Comparison of ENCODE assay signal across 8 mouse cellular contexts in the genomic region with DNA sequence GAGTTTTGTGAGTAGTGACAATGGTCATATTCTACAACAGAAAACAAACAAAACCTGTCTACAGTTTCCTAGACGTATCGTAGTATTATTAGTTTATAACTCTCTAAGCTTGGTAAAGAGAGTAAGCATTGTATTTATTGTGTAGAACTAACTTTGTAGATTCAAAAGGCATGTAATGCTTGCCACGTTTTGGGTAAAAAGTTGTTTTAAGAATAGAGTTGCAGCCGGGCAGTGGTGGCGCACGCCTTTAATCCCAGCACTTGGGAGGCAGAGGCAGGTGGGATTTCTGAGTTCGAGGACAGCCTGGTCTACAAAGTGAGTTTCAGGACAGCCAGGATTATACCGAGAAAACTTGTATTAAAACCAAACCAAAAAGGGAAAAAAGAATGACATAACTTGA. TPM values are rescaled to one million over a fixed set of nuclear protein-coding genes. Genes with fewer than 3 reads are reported as not detected.
DNase-seq lines count a peak whose midpoint lies in the region; ATAC-seq lines count a peak whose summit lies in the region.

No protein-coding gene starts in this region.

- peak overlapping the region; percentile 49 for H3K4me2 ChIP-seq in kidney, embryonic 14.5 days (replicated peaks; ENCODE audit: low read depth, low read length)
- H3K4me2 ChIP-seq in hindbrain, embryonic 11.5 days (replicated peaks; ENCODE audit: low read depth, low read length): peak overlapping the region; percentile 29
- H3K4me2 ChIP-seq in midbrain, embryonic 11.5 days: peak overlapping the region; percentile 39

- peak overlapping the region; percentile 67 for H3K9ac ChIP-seq in kidney, embryonic 14.5 days (ENCODE audit: low read depth, low read length)
- peak overlapping the region; percentile 64; the same call in 1 of the 2 replicates for H3K9ac ChIP-seq in hindbrain, embryonic 11.5 days (ENCODE audit: low read depth, low read length)
- H3K9ac ChIP-seq in midbrain, embryonic 11.5 days (ENCODE audit: low read length): peak overlapping the region; percentile 71

- H3K27me3 ChIP-seq in kidney, embryonic 14.5 days (ENCODE audit: control insufficient read depth, insufficient read depth, low read length): no peaks in the 10 kb centered on the region
- H3K27me3 ChIP-seq in hindbrain, embryonic 11.5 days (ENCODE audit: control insufficient read depth, insufficient read depth, low read length): no peaks in the 10 kb centered on the region
- H3K27me3 ChIP-seq in midbrain, embryonic 11.5 days (ENCODE audit: control insufficient read depth, insufficient read depth, low read length): no peaks in the 10 kb centered on the region

- no peak for ATAC-seq in kidney, embryonic 14.5 days (ENCODE audit: low FRiP score, low TSS enrichment)
- no peak for ATAC-seq in hindbrain, embryonic 11.5 days (ENCODE audit: low FRiP score)
- no peak for ATAC-seq in midbrain, embryonic 11.5 days (ENCODE audit: low FRiP score)

- peak overlapping the region; percentile 67 for H3K4me3 ChIP-seq in kidney, embryonic 14.5 days (ENCODE audit: low read length)
- peak overlapping the region; percentile 76 for H3K4me3 ChIP-seq in hindbrain, embryonic 11.5 days (ENCODE audit: low read depth, low read length)
- peak overlapping the region; percentile 60 for H3K4me3 ChIP-seq in midbrain, embryonic 11.5 days (ENCODE audit: low read depth, low read length)

- intact Hi-C loops in left cerebral cortex, postnatal 4 days (cut with DNase I): no loop called here

- 12% methylated on average over 8 of the region's 8 CpGs for WGBS in kidney, embryonic 14.5 days
- WGBS in hindbrain, embryonic 11.5 days: 20% methylated on average over 8 of the region's 8 CpGs
- WGBS in midbrain, embryonic 11.5 days: 17% methylated on average over 8 of the region's 8 CpGs

- 0 out of 2 replicates have a peak, but pooled peaks cover 4% of the 10 kb centered on the region for H3K4me1 ChIP-seq in kidney, embryonic 14.5 days (ENCODE audit: control insufficient read depth, insufficient read depth, low read length)
- no peaks in the 10 kb centered on the region for H3K4me1 ChIP-seq in hindbrain, embryonic 11.5 days (replicated peaks; ENCODE audit: control insufficient read depth, insufficient read depth, low read length)
- H3K4me1 ChIP-seq in midbrain, embryonic 11.5 days (ENCODE audit: control insufficient read depth, insufficient read depth, low read length): peaks cover 6% of the 10 kb centered on the region; the same call in 1 of the 2 replicates

- H3K36me3 ChIP-seq in kidney, embryonic 14.5 days (ENCODE audit: control insufficient read depth, insufficient read depth, low read length): peaks cover 17% of the 10 kb centered on the region; the same call in 1 of the 2 replicates
- no peaks in the 10 kb centered on the region for H3K36me3 ChIP-seq in hindbrain, embryonic 11.5 days (ENCODE audit: control insufficient read depth, insufficient read depth, low read length)
- no peaks in the 10 kb centered on the region; the same call in 1 of the 2 replicates for H3K36me3 ChIP-seq in midbrain, embryonic 11.5 days (ENCODE audit: control insufficient read depth, insufficient read depth, low read length)

- DNase-seq in kidney, postnatal 25 days: no peak
- DNase-seq in NIH3T3 (ENCODE audit: low read depth): peak; percentile 47
- DNase-seq in hindbrain, embryonic 11.5 days (ENCODE audit: low spot score): no peak
- DNase-seq in midbrain, embryonic 11.5 days (ENCODE audit: low spot score, missing footprints): no peak
- no peak for DNase-seq in frontal cortex, postnatal 14 days (ENCODE audit: low spot score in 2 of 2)
- DNase-seq in left cerebral cortex, postnatal 4 days: no peak
- DNase-seq in left cerebral cortex, adult 9 months (ENCODE audit: low spot score in 2 of 2): no peak

- H3K9me3 ChIP-seq in kidney, embryonic 14.5 days (ENCODE audit: control insufficient read depth, low read length): no peaks in the 10 kb centered on the region
- no peaks in the 10 kb centered on the region for H3K9me3 ChIP-seq in hindbrain, embryonic 11.5 days (ENCODE audit: control insufficient read depth, low read length)
- H3K9me3 ChIP-seq in midbrain, embryonic 11.5 days (ENCODE audit: control insufficient read depth, low read length): no peaks in the 10 kb centered on the region

- H3K27ac ChIP-seq in kidney, embryonic 14.5 days (ENCODE audit: low read depth, low read length): no peak overlapping the region
- H3K27ac ChIP-seq in hindbrain, embryonic 11.5 days (ENCODE audit: low read depth, low read length): no peak overlapping the region
- H3K27ac ChIP-seq in midbrain, embryonic 11.5 days (ENCODE audit: low read depth, low read length): no peak overlapping the region

RNA-seq across cellular contexts. Expression of a gene that starts 22.4 kb away (rescaled TPM):
- polyA plus RNA-seq in kidney, embryonic 14.5 days (2014; fragmentation: Nextera tagmentation; extraction: Ambion mirVana): 52.9 and 61.7 TPM in 2 replicates
- polyA plus RNA-seq in hindbrain, embryonic 11.5 days (2014; fragmentation: Nextera tagmentation; extraction: Ambion mirVana): 64.5 and 65.1 TPM in 2 replicates
- 71.2 and 71.7 TPM in 2 replicates for polyA plus RNA-seq in midbrain, embryonic 11.5 days (2014; fragmentation: Nextera tagmentation; extraction: Ambion mirVana)
- 10 to 100 TPM; 26.5 to 28.1 TPM for total RNA-seq in left cerebral cortex, postnatal 4 days (2021)

RNA-seq across cellular contexts. Expression of a gene that starts 22.6 kb away (rescaled TPM):
- polyA plus RNA-seq in kidney, embryonic 14.5 days (2014; fragmentation: Nextera tagmentation; extraction: Ambion mirVana): 17.1 and 20.5 TPM in 2 replicates
- 19.8 and 20.2 TPM in 2 replicates for polyA plus RNA-seq in hindbrain, embryonic 11.5 days (2014; fragmentation: Nextera tagmentation; extraction: Ambion mirVana)
- 17.8 and 20.2 TPM in 2 replicates for polyA plus RNA-seq in midbrain, embryonic 11.5 days (2014; fragmentation: Nextera tagmentation; extraction: Ambion mirVana)
- total RNA-seq in left cerebral cortex, postnatal 4 days (2021): 10 to 100 TPM; 19.0 to 23.7 TPM

RNA-seq across cellular contexts. Expression of a gene that starts 58.2 kb away (rescaled TPM):
- polyA plus RNA-seq in kidney, embryonic 14.5 days (2014; fragmentation: Nextera tagmentation; extraction: Ambion mirVana): 48.4 and 71.4 TPM in 2 replicates
- polyA plus RNA-seq in hindbrain, embryonic 11.5 days (2014; fragmentation: Nextera tagmentation; extraction: Ambion mirVana): 70.3 and 71.2 TPM in 2 replicates
- 65.4 and 71.1 TPM in 2 replicates for polyA plus RNA-seq in midbrain, embryonic 11.5 days (2014; fragmentation: Nextera tagmentation; extraction: Ambion mirVana)
- 100 to 1,000 TPM; 250 to 254 TPM for total RNA-seq in left cerebral cortex, postnatal 4 days (2021)
